Mouse (Mus musculus): ENCODE data around the gene Trak1.

DNA sequence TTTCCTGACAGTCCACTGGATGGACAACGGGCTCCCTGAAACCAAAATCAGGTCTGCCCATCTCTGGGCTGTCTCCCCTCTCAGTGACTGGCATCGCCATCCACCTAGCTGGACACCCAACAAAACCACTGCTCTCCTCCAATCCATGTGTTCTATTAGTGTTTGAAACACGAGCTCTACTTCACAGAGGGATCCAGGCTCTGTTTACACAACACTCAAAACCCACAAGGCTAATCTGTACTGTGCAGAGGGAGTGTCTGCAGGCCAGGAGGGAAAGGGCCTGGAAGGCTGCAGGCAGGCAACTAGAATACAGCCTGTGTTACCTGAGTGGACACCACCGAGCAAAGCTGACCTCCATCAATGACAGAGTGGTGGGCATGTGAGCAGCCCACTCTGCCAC lies 25.7 kb upstream of the Trak1 start:
- TF ChIP-seq CTCF (IDR thresholded peaks at IDR 0.05; ENCODE audit: low read depth, low read length) (no peak), POLR2A (IDR thresholded peaks at IDR 0.05; ENCODE audit: insufficient read depth, low read length) (no peak)

Data from ES-Bruce4 (cell line).